ENCODE assay signal across 17 mouse cellular contexts in genomic region chr2:50013248-50013647, GRCm38 (mm10). TPM values are rescaled to one million over a fixed set of nuclear protein-coding genes. Genes with fewer than 3 reads are reported as not detected.
DNase-seq lines count a peak whose midpoint lies in the region; ATAC-seq and TF ChIP-seq lines count a peak whose summit lies in the region.
"Had no signal": no experiment of that assay in that cellular context is flagged by ENCODE, and none has a peak within 500 bp of the region (broad histone marks: within the 10 kb centered on the region; RNA-seq: fewer than 3 reads in every experiment).

No protein-coding gene starts in this region.

- no peak overlapping the region for H3K9ac ChIP-seq in kidney, postnatal 0 days (ENCODE audit: low read depth, low read length)
- H3K9ac ChIP-seq: hindbrain, embryonic 14.5 days; liver, embryonic 13.5 days had no signal

- no peak overlapping the region for H3K27ac ChIP-seq in kidney, postnatal 0 days
- H3K27ac ChIP-seq: hindbrain, embryonic 14.5 days; liver, embryonic 13.5 days had no signal

- H3K36me3 ChIP-seq in kidney, postnatal 0 days (ENCODE audit: insufficient read depth, low read length): no peaks in the 10 kb centered on the region
- H3K36me3 ChIP-seq: liver, embryonic 13.5 days had no signal

- no peak overlapping the region for H3K4me2 ChIP-seq in kidney, postnatal 0 days (ENCODE audit: low read length)
- H3K4me2 ChIP-seq: hindbrain, embryonic 14.5 days; liver, embryonic 13.5 days had no signal

- WGBS in kidney, postnatal 0 days: 67% methylated on average over 6 of the region's 6 CpGs

- no peak for ATAC-seq in kidney, postnatal 0 days (replicated peaks; ENCODE audit: low FRiP score, low read depth)
- ATAC-seq: activated CD4-positive, CD25-positive, alpha-beta regulatory T cell, adult 4 months; intestine, embryonic 16.5 days had no signal

- peak; percentile 27 for DNase-seq in kidney, postnatal 0 days (ENCODE audit: low spot score)
- DNase-seq in kidney, adult 9 months: no peak
- peak; percentile 37 for DNase-seq in layer of hippocampus, adult 11-12 months (ENCODE audit: low spot score)
- DNase-seq in left cerebral cortex, adult 9 months (ENCODE audit: low spot score in 2 of 2): peak; percentile 18 to 78
- DNase-seq in right cerebral cortex, postnatal 36 days (ENCODE audit: low spot score in 2 of 2): peak; percentile 51 to 69
- no peak for DNase-seq in embryo, embryonic 9.5 days (ENCODE audit: extremely low spot score)
- DNase-seq in adrenal gland, adult 18-20 months (ENCODE audit: low spot score in 2 of 2): no peak
- no peak for DNase-seq in thymus, adult 18-20 months
- DNase-seq: cerebellum, adult 11 months; cerebellum, postnatal 25 days; heart, postnatal 10 days; kidney, postnatal 14 days; liver, embryonic 13.5 days had no signal

- H3K9me3 ChIP-seq in kidney, postnatal 0 days (replicated peaks; ENCODE audit: low read length): no peaks in the 10 kb centered on the region
- H3K9me3 ChIP-seq: liver, embryonic 13.5 days had no signal

- H3K27me3 ChIP-seq in kidney, postnatal 0 days (ENCODE audit: insufficient read depth, low read length): no peaks in the 10 kb centered on the region
- H3K27me3 ChIP-seq: liver, embryonic 13.5 days had no signal

- H3K4me3 ChIP-seq in kidney, postnatal 0 days (replicated peaks; ENCODE audit: low read depth, low read length): no peak overlapping the region
- H3K4me3 ChIP-seq: liver, embryonic 13.5 days had no signal

- TF ChIP-seq CTCF in kidney, postnatal 0 days (IDR thresholded peaks at IDR 0.05; ENCODE audit: low read depth): no peak

- no peaks in the 10 kb centered on the region for H3K4me1 ChIP-seq in kidney, postnatal 0 days (replicated peaks; ENCODE audit: insufficient read depth, low read length)
- H3K4me1 ChIP-seq: liver, embryonic 13.5 days had no signal

RNA-seq across cellular contexts. Expression of gene Lypd6, which starts 53.0 kb away (rescaled TPM):
- 7.0 and 8.6 TPM in 2 replicates for polyA plus RNA-seq in kidney, postnatal 0 days (2015; fragmentation: Nextera tagmentation; extraction: Ambion mirVana)
- 10 to 100 TPM in 1 of 2 experiments, 1 to 10 TPM in 1; 2.8 to 22.8 TPM for total RNA-seq in adrenal gland, adult 18-20 months (2021)
- total RNA-seq: megakaryocyte-erythroid progenitor cell, adult 5-6 weeks had no signal
- polyA plus RNA-seq: activated CD4-positive, CD25-positive, alpha-beta regulatory T cell, adult 4 months had no signal

Comparison
In these comparisons a context has a peak if more than half of its experiments do, and no peak if none do; other contexts are left out.
1. DNase-seq: peak in kidney, postnatal 0 days (single experiment), layer of hippocampus, adult 11-12 months (single experiment), left cerebral cortex, adult 9 months (2 of 2) and right cerebral cortex, postnatal 36 days (2 of 2); none in kidney, adult 9 months (single experiment), embryo, embryonic 9.5 days (single experiment), adrenal gland, adult 18-20 months (0 of 2) and thymus, adult 18-20 months (0 of 2).